Mouse (Mus musculus): ENCODE results near the gene B3gat3. TPM values are rescaled to one million over a fixed set of nuclear protein-coding genes. Genes with fewer than 3 reads are reported as not detected.

The B3gat3 gene
- polyA plus RNA-seq, 1 experiment from 2014 or later: 11.3 TPM

Other genes with a start within 250 kb of the B3gat3 start
- 163 TPM for gene Slc3a2, start 197.0 kb upstream of the B3gat3 start, polyA plus RNA-seq (2014; fragmentation: Illumina TruSeq; extraction: RNeasy Lipid Tissue Mini Kit (QIAGEN cat#74804); ENCODE audit: low read depth, low replicate concordance)
- gene Wdr74, start 184.5 kb upstream of the B3gat3 start, polyA plus RNA-seq (2014; fragmentation: Illumina TruSeq; extraction: RNeasy Lipid Tissue Mini Kit (QIAGEN cat#74804); ENCODE audit: low read depth, low replicate concordance): 15.5 TPM
- gene 1700092M07Rik, start 179.7 kb upstream of the B3gat3 start, polyA plus RNA-seq (2014; fragmentation: Illumina TruSeq; extraction: RNeasy Lipid Tissue Mini Kit (QIAGEN cat#74804); ENCODE audit: low read depth, low replicate concordance): not detected
- gene Stx5a, start 179.0 kb upstream of the B3gat3 start, polyA plus RNA-seq (2014; fragmentation: Illumina TruSeq; extraction: RNeasy Lipid Tissue Mini Kit (QIAGEN cat#74804); ENCODE audit: low read depth, low replicate concordance): 63.2 TPM
- 68.2 TPM for gene Nxf1, start 163.3 kb upstream of the B3gat3 start, polyA plus RNA-seq (2014; fragmentation: Illumina TruSeq; extraction: RNeasy Lipid Tissue Mini Kit (QIAGEN cat#74804); ENCODE audit: low read depth, low replicate concordance)
- 50.0 TPM for gene Tmem223, start 149.4 kb upstream of the B3gat3 start, polyA plus RNA-seq (2014; fragmentation: Illumina TruSeq; extraction: RNeasy Lipid Tissue Mini Kit (QIAGEN cat#74804); ENCODE audit: low read depth, low replicate concordance)
- gene Tmem179b, start 145.9 kb upstream of the B3gat3 start, polyA plus RNA-seq (2014; fragmentation: Illumina TruSeq; extraction: RNeasy Lipid Tissue Mini Kit (QIAGEN cat#74804); ENCODE audit: low read depth, low replicate concordance): 51.8 TPM
- 1.4 TPM for gene Taf6l, start 134.0 kb upstream of the B3gat3 start, polyA plus RNA-seq (2014; fragmentation: Illumina TruSeq; extraction: RNeasy Lipid Tissue Mini Kit (QIAGEN cat#74804); ENCODE audit: low read depth, low replicate concordance)
- gene Polr2g, start 121.8 kb upstream of the B3gat3 start, polyA plus RNA-seq (2014; fragmentation: Illumina TruSeq; extraction: RNeasy Lipid Tissue Mini Kit (QIAGEN cat#74804); ENCODE audit: low read depth, low replicate concordance): 94.7 TPM
- 0.47 TPM for gene Zbtb3, start 117.8 kb upstream of the B3gat3 start, polyA plus RNA-seq (2014; fragmentation: Illumina TruSeq; extraction: RNeasy Lipid Tissue Mini Kit (QIAGEN cat#74804); ENCODE audit: low read depth, low replicate concordance)
- 87.3 TPM for gene Ttc9c, start 101.0 kb upstream of the B3gat3 start, polyA plus RNA-seq (2014; fragmentation: Illumina TruSeq; extraction: RNeasy Lipid Tissue Mini Kit (QIAGEN cat#74804); ENCODE audit: low read depth, low replicate concordance)
- gene Hnrnpul2, start 100.4 kb upstream of the B3gat3 start, polyA plus RNA-seq (2014; fragmentation: Illumina TruSeq; extraction: RNeasy Lipid Tissue Mini Kit (QIAGEN cat#74804); ENCODE audit: low read depth, low replicate concordance): 117 TPM
- not detected for gene AC129217.1, start 90.6 kb upstream of the B3gat3 start, polyA plus RNA-seq (2014; fragmentation: Illumina TruSeq; extraction: RNeasy Lipid Tissue Mini Kit (QIAGEN cat#74804); ENCODE audit: low read depth, low replicate concordance)
- gene Bscl2, start 82.9 kb upstream of the B3gat3 start, polyA plus RNA-seq (2014; fragmentation: Illumina TruSeq; extraction: RNeasy Lipid Tissue Mini Kit (QIAGEN cat#74804); ENCODE audit: low read depth, low replicate concordance): 24.6 TPM
- gene Gng3, start 81.2 kb upstream of the B3gat3 start, polyA plus RNA-seq (2014; fragmentation: Illumina TruSeq; extraction: RNeasy Lipid Tissue Mini Kit (QIAGEN cat#74804); ENCODE audit: low read depth, low replicate concordance): 2.2 TPM
- 3.3 TPM for gene Lrrn4cl, start 69.6 kb upstream of the B3gat3 start, polyA plus RNA-seq (2014; fragmentation: Illumina TruSeq; extraction: RNeasy Lipid Tissue Mini Kit (QIAGEN cat#74804); ENCODE audit: low read depth, low replicate concordance)
- gene Ubxn1, start 48.9 kb upstream of the B3gat3 start, polyA plus RNA-seq (2014; fragmentation: Illumina TruSeq; extraction: RNeasy Lipid Tissue Mini Kit (QIAGEN cat#74804); ENCODE audit: low read depth, low replicate concordance): 25.3 TPM
- 3.3 TPM for gene Uqcc3, start 39.5 kb upstream of the B3gat3 start, polyA plus RNA-seq (2014; fragmentation: Illumina TruSeq; extraction: RNeasy Lipid Tissue Mini Kit (QIAGEN cat#74804); ENCODE audit: low read depth, low replicate concordance)
- 76.6 TPM for gene Lbhd1, start 36.6 kb upstream of the B3gat3 start, polyA plus RNA-seq (2014; fragmentation: Illumina TruSeq; extraction: RNeasy Lipid Tissue Mini Kit (QIAGEN cat#74804); ENCODE audit: low read depth, low replicate concordance)
- not detected for gene Gm49403, start 36.4 kb upstream of the B3gat3 start, polyA plus RNA-seq (2014; fragmentation: Illumina TruSeq; extraction: RNeasy Lipid Tissue Mini Kit (QIAGEN cat#74804); ENCODE audit: low read depth, low replicate concordance)
- gene 1810009A15Rik, start 31.5 kb upstream of the B3gat3 start, polyA plus RNA-seq (2014; fragmentation: Illumina TruSeq; extraction: RNeasy Lipid Tissue Mini Kit (QIAGEN cat#74804); ENCODE audit: low read depth, low replicate concordance): 7.9 TPM
- not detected for gene Gm49416, start 31.4 kb upstream of the B3gat3 start, polyA plus RNA-seq (2014; fragmentation: Illumina TruSeq; extraction: RNeasy Lipid Tissue Mini Kit (QIAGEN cat#74804); ENCODE audit: low read depth, low replicate concordance)
- 1.2 TPM for gene Ints5, start 27.4 kb upstream of the B3gat3 start, polyA plus RNA-seq (2014; fragmentation: Illumina TruSeq; extraction: RNeasy Lipid Tissue Mini Kit (QIAGEN cat#74804); ENCODE audit: low read depth, low replicate concordance)
- 97.8 TPM for gene Ganab, start 22.3 kb upstream of the B3gat3 start, polyA plus RNA-seq (2014; fragmentation: Illumina TruSeq; extraction: RNeasy Lipid Tissue Mini Kit (QIAGEN cat#74804); ENCODE audit: low read depth, low replicate concordance)
- 3.3 TPM for gene Rom1, start 9.0 kb downstream of the B3gat3 start, polyA plus RNA-seq (2014; fragmentation: Illumina TruSeq; extraction: RNeasy Lipid Tissue Mini Kit (QIAGEN cat#74804); ENCODE audit: low read depth, low replicate concordance)
- 7.1 TPM for gene Eml3, start 9.2 kb downstream of the B3gat3 start, polyA plus RNA-seq (2014; fragmentation: Illumina TruSeq; extraction: RNeasy Lipid Tissue Mini Kit (QIAGEN cat#74804); ENCODE audit: low read depth, low replicate concordance)
- gene Mta2, start 21.5 kb downstream of the B3gat3 start, polyA plus RNA-seq (2014; fragmentation: Illumina TruSeq; extraction: RNeasy Lipid Tissue Mini Kit (QIAGEN cat#74804); ENCODE audit: low read depth, low replicate concordance): 70.1 TPM
- 2.8 TPM for gene Tut1, start 33.5 kb downstream of the B3gat3 start, polyA plus RNA-seq (2014; fragmentation: Illumina TruSeq; extraction: RNeasy Lipid Tissue Mini Kit (QIAGEN cat#74804); ENCODE audit: low read depth, low replicate concordance)
- 77.3 TPM for gene Eef1g, start 46.7 kb downstream of the B3gat3 start, polyA plus RNA-seq (2014; fragmentation: Illumina TruSeq; extraction: RNeasy Lipid Tissue Mini Kit (QIAGEN cat#74804); ENCODE audit: low read depth, low replicate concordance)
- 34.2 TPM for gene Ahnak, start 68.9 kb downstream of the B3gat3 start, polyA plus RNA-seq (2014; fragmentation: Illumina TruSeq; extraction: RNeasy Lipid Tissue Mini Kit (QIAGEN cat#74804); ENCODE audit: low read depth, low replicate concordance)
- 1.8 TPM for gene Scgb1a1, start 167.6 kb downstream of the B3gat3 start, polyA plus RNA-seq (2014; fragmentation: Illumina TruSeq; extraction: RNeasy Lipid Tissue Mini Kit (QIAGEN cat#74804); ENCODE audit: low read depth, low replicate concordance)
- 14.8 TPM for gene Asrgl1, start 215.3 kb downstream of the B3gat3 start, polyA plus RNA-seq (2014; fragmentation: Illumina TruSeq; extraction: RNeasy Lipid Tissue Mini Kit (QIAGEN cat#74804); ENCODE audit: low read depth, low replicate concordance)